Mouse (Mus musculus) stomach, embryonic 15.5 days (tissue): ENCODE results near the gene Eef2. TPM values are rescaled to one million over a fixed set of nuclear protein-coding genes. Genes with fewer than 3 reads are reported as not detected.

Source experiments
- ATAC-seq: fragments of 200-750 bp; cut with Nextera tagmentation; 2 replicates; pipeline ENCODE4 v1.8.0; 2017; ENCODE audit warnings: low read depth, moderate number of reproducible peaks, moderate TSS enrichment; ENCODE audit not compliant: insufficient read depth, low FRiP score
- H3K27ac ChIP-seq: fragments of 300-500 bp; sonication (generic); 2 replicates; pipeline ENCODE4 v1.5.1; 2015; ENCODE audit warnings: mild to moderate bottlenecking, inconsistent platforms
- H3K27me3 ChIP-seq: fragments of 300-500 bp; sonication (generic); replicated peaks from 2 replicates; pipeline ENCODE4 v1.6.1; 2015; ENCODE audit warnings: inconsistent platforms
- H3K36me3 ChIP-seq: fragments of 300-500 bp; sonication (generic); 2 replicates; pipeline ENCODE4 v1.6.1; 2015; ENCODE audit warnings: inconsistent platforms
- H3K4me1 ChIP-seq: fragments of 300-500 bp; sonication (generic); 2 replicates; pipeline ENCODE4 v1.6.1; 2015; ENCODE audit warnings: inconsistent platforms
- H3K4me2 ChIP-seq: fragments of 300-500 bp; sonication (generic); 2 replicates; pipeline ENCODE4 v1.6.1; 2015; ENCODE audit warnings: mild to moderate bottlenecking, inconsistent platforms
- H3K4me3 ChIP-seq: fragments of 300-500 bp; sonication (generic); replicated peaks from 2 replicates; pipeline ENCODE4 v1.5.1; 2015; ENCODE audit warnings: inconsistent platforms
- H3K9ac ChIP-seq: fragments of 300-500 bp; sonication (generic); 2 replicates; pipeline ENCODE4 v1.6.1; 2015; ENCODE audit warnings: inconsistent platforms
- H3K9me3 ChIP-seq: fragments of 300-500 bp; sonication (generic); 2 replicates; pipeline ENCODE4 v1.6.1; 2016; ENCODE audit warnings: inconsistent platforms
- WGBS: fragments of 180-500 bp; shearing (Covaris S2); methylation state at CpG from one replicate; pipeline ENCODE4 v1.1.7; 2015; 5-methylcytosine and 5-hydroxymethylcytosine counted together
- polyA plus RNA-seq: library from polyadenylated mRNA; unstranded; fragments of >200 nt; fragmentation: Nextera tagmentation; extraction: Ambion mirVana; gene quantifications from 2 replicates; pipeline ENCODE4 v1.2.1, GENCODE M21; 2015

The Eef2 gene
- polyA plus RNA-seq, 1 experiment from 2014 or later, result 517 TPM

GRCm38 (mm10) chr10:81140005-81140404 is 36.4 kb upstream of the Eef2 start:
- peak overlapping the region; percentile 81 for H3K4me3 ChIP-seq
- H3K9ac ChIP-seq, result peak overlapping the region; percentile 19; the same call in 1 of the 2 replicates
- no peaks in the 10 kb centered on the region for H3K9me3 ChIP-seq
- ATAC-seq, result no peak
- H3K27me3 ChIP-seq, result 0 out of 2 replicates have a peak, but pooled peaks cover 3% of the 10 kb centered on the region
- peaks cover 20% of the 10 kb centered on the region for H3K36me3 ChIP-seq
- peaks cover 56% of the 10 kb centered on the region for H3K4me1 ChIP-seq
- peak overlapping the region; percentile 82 for H3K4me2 ChIP-seq
- peak overlapping the region; percentile 87 for H3K27ac ChIP-seq
- WGBS, result 39% methylated on average over 8 of the region's 8 CpGs

DNA sequence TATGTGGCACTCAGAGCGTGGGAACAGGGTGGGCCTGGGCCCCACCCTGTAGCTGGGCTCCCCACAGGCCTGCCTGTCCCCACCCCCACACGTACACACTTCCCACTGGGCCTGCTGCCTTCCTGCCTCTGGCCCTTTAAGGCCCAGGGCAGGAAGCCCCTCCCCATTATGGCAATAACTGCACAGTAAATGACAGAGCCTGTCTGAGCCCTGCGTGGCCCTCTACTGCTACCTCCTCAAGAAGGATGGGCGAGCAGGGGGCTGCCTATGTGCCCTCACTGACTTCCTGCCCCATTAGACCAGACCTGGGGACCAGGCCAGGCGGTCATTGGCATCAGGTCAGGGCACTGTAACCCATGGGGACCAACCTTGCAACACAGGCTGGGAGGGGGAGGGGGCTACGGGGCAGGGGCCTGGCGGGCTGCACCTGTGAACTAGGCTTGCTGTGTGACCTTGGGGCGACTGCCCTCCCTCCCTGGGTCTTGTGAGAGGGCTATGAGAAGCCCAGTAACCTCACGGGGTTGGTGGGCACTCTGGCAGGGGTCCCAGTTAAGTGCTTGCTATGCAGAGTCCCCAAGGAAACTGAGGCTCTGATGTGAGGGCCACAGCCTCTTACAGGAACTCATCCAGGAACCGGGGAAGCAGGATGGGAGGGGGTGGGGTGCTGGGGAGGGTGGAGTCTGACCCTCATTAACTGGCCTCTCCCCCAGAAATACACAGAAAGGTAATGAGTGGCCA is 35.5 kb upstream of the Eef2 start:
- H3K9me3 ChIP-seq, result no peaks in the 10 kb centered on the region
- ATAC-seq, result no peak
- peak overlapping the region; percentile 19; the same call in 1 of the 2 replicates for H3K9ac ChIP-seq
- H3K4me3 ChIP-seq, result peak overlapping the region; percentile 81
- H3K4me2 ChIP-seq, result peak overlapping the region; percentile 82
- H3K36me3 ChIP-seq, result peaks cover 29% of the 10 kb centered on the region
- H3K4me1 ChIP-seq, result peaks cover 53% of the 10 kb centered on the region
- peak overlapping the region; percentile 87 for H3K27ac ChIP-seq
- H3K27me3 ChIP-seq, result no peaks in the 10 kb centered on the region
- 39% methylated on average over 10 of the region's 10 CpGs for WGBS

DNA sequence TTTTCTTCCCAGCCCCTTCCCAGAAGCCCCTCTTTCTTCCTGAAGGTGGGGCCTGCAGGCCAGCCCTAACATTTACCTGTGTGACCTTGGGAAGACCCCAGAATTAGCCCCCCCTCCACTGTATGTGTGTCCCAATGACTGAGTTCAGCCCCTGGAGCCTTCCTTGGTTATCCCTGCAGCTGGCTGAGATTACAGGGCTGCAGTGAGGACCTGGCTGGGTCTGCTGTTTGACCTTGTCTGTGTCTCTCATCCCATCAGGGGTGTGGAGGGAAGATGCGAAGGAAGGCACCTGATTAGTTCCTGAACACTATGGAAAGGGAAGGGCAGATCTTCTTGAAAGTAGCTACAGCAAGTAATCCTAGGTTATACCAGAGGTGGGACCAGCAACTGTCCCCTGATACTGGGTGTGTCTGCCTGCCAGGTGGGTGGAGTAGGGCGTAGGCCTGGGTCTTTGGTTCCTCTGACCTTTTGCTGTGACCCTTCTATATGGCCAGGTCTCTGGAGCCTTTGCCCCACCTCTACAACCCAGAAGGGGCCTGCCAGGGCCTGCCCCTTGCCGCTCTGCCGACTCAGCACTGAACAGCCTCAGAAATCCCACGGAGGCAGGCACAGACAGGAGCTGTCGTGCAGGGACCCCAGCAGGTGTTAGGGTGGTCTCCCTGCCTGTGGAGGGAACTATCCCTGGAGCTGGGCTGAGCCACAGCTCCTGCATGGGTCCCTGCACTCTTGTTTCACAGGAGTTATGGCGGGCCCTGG is 34.8 kb upstream of the Eef2 start:
- H3K4me2 ChIP-seq, result peak overlapping the region; percentile 82
- no peaks in the 10 kb centered on the region for H3K27me3 ChIP-seq
- peak overlapping the region; percentile 87 for H3K27ac ChIP-seq
- 68% methylated on average over 7 of the region's 7 CpGs for WGBS
- peaks cover 56% of the 10 kb centered on the region for H3K4me1 ChIP-seq
- peak overlapping the region; percentile 81 for H3K4me3 ChIP-seq
- peak overlapping the region; percentile 10; the same call in 1 of the 2 replicates for H3K9ac ChIP-seq
- H3K36me3 ChIP-seq, result peaks cover 37% of the 10 kb centered on the region
- ATAC-seq, result no peak
- H3K9me3 ChIP-seq, result no peaks in the 10 kb centered on the region

DNA sequence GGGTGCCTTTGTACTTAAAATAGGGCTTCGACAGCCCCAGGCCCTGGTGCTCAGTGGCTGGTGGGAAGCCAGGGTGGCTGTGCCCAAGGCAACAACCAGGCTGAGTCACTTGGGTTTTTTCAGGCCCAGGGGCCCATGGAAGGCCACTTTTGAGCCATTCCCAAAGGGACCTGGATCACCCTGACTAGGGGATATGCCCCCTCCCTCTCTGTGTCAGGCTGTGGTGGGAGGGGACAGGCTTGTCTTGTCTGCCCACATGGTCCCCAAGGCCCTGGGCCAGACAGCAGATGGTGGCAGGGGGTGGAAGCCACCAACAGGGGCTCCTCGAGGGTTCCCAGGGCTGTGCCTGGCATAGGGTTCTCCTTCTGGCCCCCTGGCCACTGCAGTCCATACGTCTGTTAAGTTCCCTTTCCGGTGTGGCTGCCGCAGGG is 33.9 kb upstream of the Eef2 start:
- Histone ChIP-seq H3K27ac (peak overlapping the region; percentile 87), H3K4me3 (no peak overlapping the region)

DNA sequence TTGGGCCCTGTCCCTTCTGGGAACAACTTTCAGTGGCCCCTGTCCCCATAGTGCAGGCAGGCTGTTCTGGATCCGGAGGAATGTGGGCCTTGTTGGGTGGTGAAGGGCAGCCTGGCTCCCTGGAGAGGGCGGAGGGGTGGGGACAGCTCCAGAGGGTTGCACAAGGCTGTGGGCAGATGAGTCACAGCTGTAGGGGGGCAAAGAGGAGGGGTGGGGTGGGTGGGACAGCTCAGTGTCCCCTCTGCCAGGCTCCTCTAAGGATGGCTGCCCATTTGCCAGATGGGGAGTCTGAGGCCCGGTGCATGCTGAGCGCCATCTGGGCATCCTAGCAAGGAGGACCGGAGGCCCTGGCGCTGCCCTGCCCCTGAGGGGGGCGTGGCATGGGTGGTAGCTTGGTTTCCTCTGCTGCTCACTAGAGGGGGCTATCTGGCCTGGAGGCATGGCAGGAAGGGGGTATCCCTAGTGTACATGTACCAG is 33.2 kb upstream of the Eef2 start:
- Histone ChIP-seq H3K27ac (peak overlapping the region; percentile 87), H3K4me1 (peaks cover 61% of the 10 kb centered on the region), H3K9me3 (no peaks in the 10 kb centered on the region), H3K27me3 (no peaks in the 10 kb centered on the region), H3K9ac (0 out of 2 replicates have a peak overlapping the region, but pooled peaks have one; percentile 4), H3K36me3 (peaks cover 52% of the 10 kb centered on the region), H3K4me2 (peak overlapping the region; percentile 82; the same call in 1 of the 2 replicates), H3K4me3 (no peak overlapping the region)
- 82% methylated on average over 7 of the region's 7 CpGs for WGBS
- ATAC-seq, result no peak

More for the DNA sequence above, 33.9 kb upstream of the Eef2 start:
- Histone ChIP-seq H3K4me1 (peaks cover 61% of the 10 kb centered on the region), H3K36me3 (peaks cover 46% of the 10 kb centered on the region), H3K27me3 (no peaks in the 10 kb centered on the region), H3K9me3 (no peaks in the 10 kb centered on the region), H3K9ac (0 out of 2 replicates have a peak overlapping the region, but pooled peaks have one; percentile 4), H3K4me2 (peak overlapping the region; percentile 82)
- 72% methylated on average over 5 of the region's 5 CpGs for WGBS
- no peak for ATAC-seq

GRCm38 (mm10) chr10:81143845-81144437 is 32.5 kb upstream of the Eef2 start:
- WGBS, result 93% methylated on average over 52 of the region's 52 CpGs
- H3K4me2 ChIP-seq, result no peak overlapping the region
- H3K36me3 ChIP-seq, result peaks cover 60% of the 10 kb centered on the region
- H3K27ac ChIP-seq, result no peak overlapping the region
- H3K9ac ChIP-seq, result no peak overlapping the region
- H3K9me3 ChIP-seq, result no peaks in the 10 kb centered on the region
- ATAC-seq, result no peak
- peaks cover 59% of the 10 kb centered on the region for H3K4me1 ChIP-seq
- no peaks in the 10 kb centered on the region for H3K27me3 ChIP-seq
- no peak overlapping the region for H3K4me3 ChIP-seq

DNA sequence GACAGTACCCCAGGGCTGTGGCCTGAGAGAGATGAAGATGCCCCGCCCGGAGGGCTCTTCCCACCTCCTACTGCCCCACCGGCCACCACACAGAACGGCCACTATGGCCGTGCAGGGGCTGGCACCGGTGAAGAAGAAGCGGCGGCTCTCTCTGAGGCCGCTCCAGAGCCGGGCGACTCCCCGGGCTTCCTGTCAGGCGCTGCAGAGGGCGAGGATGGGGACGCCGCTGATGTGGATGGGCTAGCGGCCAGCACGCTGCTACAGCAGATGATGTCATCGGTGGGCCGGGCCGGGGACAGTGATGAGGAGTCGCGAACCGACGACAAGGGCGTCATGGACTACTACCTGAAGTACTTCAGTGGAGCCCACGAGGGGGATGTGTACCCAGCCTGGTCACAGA is 31.8 kb upstream of the Eef2 start:
- 91% methylated on average over 27 of the region's 27 CpGs for WGBS
- no peaks in the 10 kb centered on the region for H3K9me3 ChIP-seq
- H3K4me2 ChIP-seq, result no peak overlapping the region
- H3K4me1 ChIP-seq, result peaks cover 51% of the 10 kb centered on the region
- H3K36me3 ChIP-seq, result peaks cover 65% of the 10 kb centered on the region
- peak overlapping the region; percentile 84; the same call in 1 of the 2 replicates for H3K27ac ChIP-seq
- ATAC-seq, result no peak
- no peak overlapping the region for H3K4me3 ChIP-seq
- no peaks in the 10 kb centered on the region for H3K27me3 ChIP-seq
- no peak overlapping the region for H3K9ac ChIP-seq

DNA sequence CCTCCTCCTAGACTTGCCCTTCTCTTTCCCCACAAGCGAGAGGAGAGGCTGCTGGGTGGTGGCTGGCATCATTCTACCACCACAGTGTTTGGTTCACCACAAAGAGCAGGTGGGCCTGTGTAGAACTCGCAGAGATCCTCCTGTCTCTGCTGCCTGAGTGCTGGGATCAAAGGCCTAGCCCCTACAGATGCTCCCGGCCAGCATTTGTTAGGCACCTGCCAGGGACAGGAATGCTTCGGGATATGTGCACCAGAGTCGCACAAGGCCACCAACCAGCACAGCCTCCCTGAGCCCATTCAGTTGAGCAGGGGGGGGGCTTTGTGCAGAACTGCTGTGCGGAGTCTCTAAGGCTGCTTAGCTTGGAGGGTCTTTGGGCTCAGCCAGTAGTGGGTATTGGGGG is 31.1 kb upstream of the Eef2 start:
- no peaks in the 10 kb centered on the region for H3K9me3 ChIP-seq
- peaks cover 45% of the 10 kb centered on the region for H3K4me1 ChIP-seq
- H3K4me2 ChIP-seq, result peak overlapping the region; percentile 38; the same call in 1 of the 2 replicates
- no peak for ATAC-seq
- peak overlapping the region; percentile 12; the same call in 1 of the 2 replicates for H3K4me3 ChIP-seq
- no peaks in the 10 kb centered on the region for H3K27me3 ChIP-seq
- peak overlapping the region; percentile 84 for H3K27ac ChIP-seq
- H3K9ac ChIP-seq, result no peak overlapping the region
- 91% methylated on average over 6 of the region's 6 CpGs for whole genome bisulfite sequencing
- H3K36me3 ChIP-seq, result peaks cover 72% of the 10 kb centered on the region

DNA sequence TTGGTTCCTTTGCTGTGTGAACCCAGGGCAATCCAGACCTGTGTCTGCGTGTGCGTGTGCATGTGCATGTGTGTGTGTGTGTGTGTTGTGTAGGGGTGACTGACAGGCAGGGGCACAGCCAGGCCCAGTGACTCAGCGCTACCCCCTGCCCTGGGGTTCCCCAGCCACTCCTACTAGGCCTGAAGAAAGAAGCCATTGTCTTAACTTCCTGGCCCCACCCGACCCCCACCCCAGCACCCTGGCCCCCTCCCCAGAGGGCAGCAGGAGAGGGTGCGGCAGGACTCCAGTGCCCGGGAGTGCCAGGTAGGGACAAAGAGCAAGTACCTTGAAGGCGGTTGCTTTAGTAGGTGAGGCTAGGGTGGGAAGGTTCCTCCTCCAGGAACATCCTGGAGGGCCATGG is 30.7 kb upstream of the Eef2 start:
- peak overlapping the region; percentile 38 for H3K4me2 ChIP-seq
- peak overlapping the region; percentile 12; the same call in 1 of the 2 replicates for H3K4me3 ChIP-seq
- peaks cover 75% of the 10 kb centered on the region for H3K36me3 ChIP-seq
- no peak overlapping the region for H3K9ac ChIP-seq
- peaks cover 40% of the 10 kb centered on the region for H3K4me1 ChIP-seq
- H3K27ac ChIP-seq, result peak overlapping the region; percentile 84
- 67% methylated on average over 7 of the region's 7 CpGs for WGBS
- H3K27me3 ChIP-seq, result no peaks in the 10 kb centered on the region
- ATAC-seq, result peak; percentile 54
- no peaks in the 10 kb centered on the region for H3K9me3 ChIP-seq

DNA sequence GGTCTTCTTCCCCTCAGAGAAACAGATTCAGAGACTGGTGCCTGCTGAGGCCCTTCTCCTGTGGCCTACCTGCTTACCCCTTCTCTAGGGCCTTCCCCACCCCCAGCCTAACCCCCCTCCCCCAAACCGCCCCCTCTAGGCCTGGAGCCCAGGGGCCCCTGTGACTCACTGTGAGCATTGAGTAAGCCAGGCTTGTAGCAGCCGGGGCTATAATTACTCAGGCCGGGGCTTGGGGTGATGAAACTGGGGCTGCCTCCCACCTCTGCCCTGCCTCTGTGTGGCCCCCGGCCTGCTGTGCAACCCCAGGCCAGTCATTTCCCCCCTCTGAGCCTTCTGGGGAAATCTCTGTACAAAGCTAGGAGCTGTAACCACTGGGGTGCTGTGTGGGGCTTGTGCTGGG is 30.1 kb upstream of the Eef2 start:
- H3K9ac ChIP-seq, result no peak overlapping the region; the same call in 1 of the 2 replicates

GRCm38 (mm10) chr10:81151261-81151660 is 25.2 kb upstream of the Eef2 start:
- Histone ChIP-seq H3K27ac (no peak overlapping the region), H3K4me2 (no peak overlapping the region), H3K27me3 (no peaks in the 10 kb centered on the region), H3K4me3 (no peak overlapping the region), H3K9me3 (no peaks in the 10 kb centered on the region), H3K9ac (no peak overlapping the region), H3K36me3 (peaks cover 81% of the 10 kb centered on the region), H3K4me1 (peaks cover 16% of the 10 kb centered on the region; the same call in 1 of the 2 replicates)
- no peak for ATAC-seq
- WGBS, result 74% methylated on average over 6 of the region's 6 CpGs

More for the DNA sequence above, 30.1 kb upstream of the Eef2 start:
- Histone ChIP-seq H3K9me3 (no peaks in the 10 kb centered on the region), H3K27me3 (no peaks in the 10 kb centered on the region), H3K27ac (peak overlapping the region; percentile 84), H3K4me1 (peaks cover 35% of the 10 kb centered on the region), H3K4me2 (peak overlapping the region; percentile 38), H3K36me3 (peaks cover 75% of the 10 kb centered on the region), H3K4me3 (peak overlapping the region; percentile 12; the same call in 1 of the 2 replicates)
- 65% methylated on average over 4 of the region's 4 CpGs for WGBS
- peak; percentile 11 for ATAC-seq
